Mouse (Mus musculus) kidney, postnatal 0 days (tissue): ENCODE data around the gene Mrps35. TPM values are rescaled to one million over a fixed set of nuclear protein-coding genes. Genes with fewer than 3 reads are reported as not detected.

ENCODE experiments used
- ATAC-seq: fragments of 200-750 bp; cut with Nextera tagmentation; replicated peaks from 2 replicates; pipeline ENCODE4 v1.8.0; 2017; ENCODE audit warnings: low read depth, moderate number of reproducible peaks, moderate TSS enrichment, moderate library complexity; ENCODE audit not compliant: low FRiP score
- DNase-seq: peaks from one replicate; pipeline ENCODE4 v3.0.0-alpha.2; 2016; ENCODE audit warnings: low spot score
- H3K27ac ChIP-seq: fragments of 300-500 bp; sonication (generic); 2 replicates; pipeline ENCODE4 v1.5.1; 2014; ENCODE audit warnings: mild to moderate bottlenecking
- H3K27me3 ChIP-seq: fragments of 300-500 bp; sonication (generic); 2 replicates; pipeline ENCODE4 v1.6.1; 2014; ENCODE audit warnings: low read length, mixed read lengths; ENCODE audit not compliant: insufficient read depth
- H3K36me3 ChIP-seq: fragments of 300-500 bp; sonication (generic); 2 replicates; pipeline ENCODE4 v1.6.1; 2014; ENCODE audit warnings: low read length, mixed read lengths; ENCODE audit not compliant: insufficient read depth
- H3K4me1 ChIP-seq: fragments of 300-500 bp; sonication (generic); replicated peaks from 2 replicates; pipeline ENCODE4 v1.6.1; 2014; ENCODE audit warnings: antibody characterized with exemption, low read length, mixed read lengths; ENCODE audit not compliant: insufficient read depth
- H3K4me2 ChIP-seq: fragments of 300-500 bp; sonication (generic); 2 replicates; pipeline ENCODE4 v1.6.1; 2014; ENCODE audit warnings: mild to moderate bottlenecking, low read length, moderate library complexity, mixed read lengths
- H3K4me3 ChIP-seq: fragments of 300-500 bp; sonication (generic); replicated peaks from 2 replicates; pipeline ENCODE4 v1.5.1; 2014; ENCODE audit warnings: low read depth, low read length
- H3K9ac ChIP-seq: fragments of 300-500 bp; sonication (generic); 2 replicates; pipeline ENCODE4 v1.6.1; 2014; ENCODE audit warnings: low read depth, low read length
- H3K9me3 ChIP-seq: fragments of 300-500 bp; sonication (generic); replicated peaks from 2 replicates; pipeline ENCODE4 v1.6.1; 2016; ENCODE audit warnings: low read length, inconsistent platforms, mixed read lengths
- CTCF ChIP-seq: IDR thresholded peaks from 2 replicates; pipeline ENCODE4 v1.5.1; 2016; ENCODE audit warnings: antibody characterized with exemption, low read depth, mild to moderate bottlenecking, moderate library complexity
- WGBS: fragments of 180-500 bp; shearing (Covaris S2); extraction: QIAGEN DNeasy Blood & Tissue Kit; methylation state at CpG from one replicate; pipeline ENCODE4 v1.1.7; 2014; 5-methylcytosine and 5-hydroxymethylcytosine counted together
- polyA plus RNA-seq: library from polyadenylated mRNA; unstranded; fragments of >200 nt; fragmentation: Nextera tagmentation; extraction: Ambion mirVana; gene quantifications from 2 replicates; pipeline ENCODE4 v1.2.1, GENCODE M21; 2015

The Mrps35 gene
- polyA plus RNA-seq, 1 experiment from 2014 or later: 139 TPM

DNA sequence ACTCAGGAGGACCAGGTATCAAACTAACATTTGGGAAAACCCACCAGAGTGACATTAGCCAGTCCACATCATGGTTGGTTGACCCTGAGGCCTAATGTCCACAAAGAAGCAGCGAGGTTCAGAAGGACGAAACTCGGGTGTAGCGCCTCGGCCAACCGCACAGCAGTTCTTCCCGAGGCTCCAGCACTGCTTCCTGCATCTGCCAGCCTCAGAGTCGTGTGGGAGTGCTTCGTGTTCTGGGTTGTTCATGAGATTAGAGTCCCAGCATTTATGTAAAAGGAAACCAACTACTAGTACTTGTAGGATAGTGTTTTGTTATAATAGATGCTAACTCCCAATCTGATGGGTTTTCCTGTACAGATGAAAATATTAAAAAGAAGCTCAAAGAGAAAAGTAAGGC is 43.3 kb upstream of the Mrps35 start:
- ATAC-seq: no peak
- WGBS: 57% methylated on average over 9 of the region's 9 CpGs
- H3K36me3 ChIP-seq: peaks cover 34% of the 10 kb centered on the region
- no peak overlapping the region for H3K4me2 ChIP-seq
- no peak overlapping the region for H3K9ac ChIP-seq
- no peaks in the 10 kb centered on the region for H3K9me3 ChIP-seq
- DNase-seq: no peak
- H3K27me3 ChIP-seq: no peaks in the 10 kb centered on the region
- no peak overlapping the region for H3K27ac ChIP-seq
- no peak overlapping the region for H3K4me3 ChIP-seq
- TF ChIP-seq CTCF: no peak
- H3K4me1 ChIP-seq: no peaks in the 10 kb centered on the region

DNA sequence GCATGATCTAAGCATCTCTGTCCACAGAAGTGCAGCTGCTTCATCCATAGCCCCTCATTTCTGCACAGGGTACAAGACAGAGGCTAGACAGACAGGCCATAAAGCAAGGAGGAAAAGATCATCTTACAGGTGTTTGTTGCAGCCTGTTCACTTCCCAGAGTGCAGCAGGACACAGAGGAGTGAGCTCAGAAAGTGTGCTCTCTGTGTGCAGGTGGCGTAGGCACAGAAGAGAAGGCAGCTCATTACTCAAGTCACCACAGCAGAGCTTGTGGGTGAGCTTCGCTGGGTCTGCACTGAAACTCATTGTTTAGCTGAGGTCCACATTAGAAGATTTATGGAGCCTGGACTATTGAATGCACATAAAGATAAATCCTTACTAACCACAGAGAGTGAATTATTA is 42.8 kb upstream of the Mrps35 start:
- Histone ChIP-seq H3K4me3 (no peak overlapping the region), H3K27me3 (no peaks in the 10 kb centered on the region), H3K27ac (no peak overlapping the region), H3K36me3 (peaks cover 34% of the 10 kb centered on the region), H3K9ac (no peak overlapping the region), H3K4me1 (no peaks in the 10 kb centered on the region), H3K9me3 (no peaks in the 10 kb centered on the region), H3K4me2 (no peak overlapping the region)
- ATAC-seq (peak; percentile 29; the same call in 1 of the 2 replicates), DNase-seq (no peak)
- 41% methylated on average over 2 of the region's 2 CpGs for WGBS
- no peak for TF ChIP-seq CTCF

DNA sequence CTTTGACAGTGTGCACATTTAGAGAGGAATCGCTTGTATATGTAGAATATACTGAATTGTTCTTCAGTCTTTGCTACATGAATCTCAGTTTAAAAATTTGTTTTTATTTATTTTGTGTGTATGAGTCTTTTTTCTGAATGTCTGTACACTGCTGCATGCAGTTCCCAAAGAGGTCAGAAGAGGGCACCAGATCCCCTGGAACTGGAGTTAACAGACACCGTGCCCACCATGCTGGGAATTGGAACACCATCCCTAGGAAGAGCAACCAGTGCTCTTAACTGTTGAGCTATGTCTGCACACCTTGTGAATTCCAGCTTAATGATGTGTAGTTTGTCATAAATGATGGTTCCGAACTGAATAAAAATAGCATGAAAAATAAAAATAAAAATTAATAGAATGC is 34.4 kb upstream of the Mrps35 start:
- DNase-seq: no peak
- peak; percentile 80 for TF ChIP-seq CTCF
- Histone ChIP-seq H3K4me1 (no peaks in the 10 kb centered on the region), H3K27me3 (no peaks in the 10 kb centered on the region), H3K9ac (no peak overlapping the region), H3K4me2 (no peak overlapping the region), H3K36me3 (peaks cover 18% of the 10 kb centered on the region), H3K4me3 (no peak overlapping the region), H3K27ac (no peak overlapping the region), H3K9me3 (no peaks in the 10 kb centered on the region)
- no peak for ATAC-seq
- WGBS: 70% methylated on average over 3 of the region's 3 CpGs

DNA sequence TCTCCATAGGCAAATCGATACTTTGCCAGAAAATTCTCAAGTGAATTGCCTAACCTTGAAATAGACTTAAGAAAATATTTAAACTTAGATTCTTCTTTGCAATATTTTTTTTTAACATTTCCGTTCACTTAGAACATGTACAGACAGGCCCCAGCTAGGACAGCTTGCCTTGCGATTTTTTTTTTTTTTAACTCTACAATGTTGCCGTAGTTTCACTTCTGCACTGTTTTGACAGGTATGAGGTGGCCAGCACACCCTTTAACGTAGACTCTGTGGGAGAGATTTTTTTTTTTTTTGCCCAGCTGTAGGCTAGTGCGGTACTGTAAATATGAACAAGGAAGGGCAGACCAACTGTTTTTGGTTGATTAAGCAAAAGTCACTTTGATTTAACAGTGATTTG is 32.2 kb upstream of the Mrps35 start:
- Histone ChIP-seq H3K27ac (no peak overlapping the region), H3K9ac (no peak overlapping the region), H3K27me3 (no peaks in the 10 kb centered on the region), H3K4me3 (no peak overlapping the region), H3K4me1 (no peaks in the 10 kb centered on the region), H3K4me2 (no peak overlapping the region), H3K36me3 (peaks cover 26% of the 10 kb centered on the region), H3K9me3 (no peaks in the 10 kb centered on the region)
- ATAC-seq: no peak
- no peak for DNase-seq
- TF ChIP-seq CTCF: no peak
- WGBS: 74% methylated on average over 6 of the region's 6 CpGs

GRCm38 (mm10) chr6:147010811-147011520 is 31.6 kb upstream of the Mrps35 start:
- Histone ChIP-seq H3K4me3 (no peak overlapping the region), H3K4me2 (no peak overlapping the region), H3K27ac (no peak overlapping the region), H3K9ac (no peak overlapping the region), H3K9me3 (no peaks in the 10 kb centered on the region), H3K27me3 (no peaks in the 10 kb centered on the region), H3K4me1 (no peaks in the 10 kb centered on the region), H3K36me3 (peaks cover 27% of the 10 kb centered on the region)
- DNase-seq: no peak
- WGBS: 72% methylated on average over 15 of the region's 15 CpGs
- TF ChIP-seq CTCF: no peak
- no peak for ATAC-seq

- no peak for ATAC-seq
- H3K4me3 ChIP-seq: no peak overlapping the region
- no peak overlapping the region for H3K9ac ChIP-seq
- no peak for DNase-seq
- H3K4me2 ChIP-seq: no peak overlapping the region
- H3K36me3 ChIP-seq: peaks cover 29% of the 10 kb centered on the region
- H3K4me1 ChIP-seq: no peaks in the 10 kb centered on the region
- H3K27ac ChIP-seq: no peak overlapping the region
- no peaks in the 10 kb centered on the region for H3K9me3 ChIP-seq
- no peaks in the 10 kb centered on the region for H3K27me3 ChIP-seq
- 67% methylated on average over 6 of the region's 6 CpGs for WGBS
- TF ChIP-seq CTCF: no peak
These were observed 31.0 kb upstream of the Mrps35 start for GRCm38 (mm10) chr6:147011555-147011954.

DNA sequence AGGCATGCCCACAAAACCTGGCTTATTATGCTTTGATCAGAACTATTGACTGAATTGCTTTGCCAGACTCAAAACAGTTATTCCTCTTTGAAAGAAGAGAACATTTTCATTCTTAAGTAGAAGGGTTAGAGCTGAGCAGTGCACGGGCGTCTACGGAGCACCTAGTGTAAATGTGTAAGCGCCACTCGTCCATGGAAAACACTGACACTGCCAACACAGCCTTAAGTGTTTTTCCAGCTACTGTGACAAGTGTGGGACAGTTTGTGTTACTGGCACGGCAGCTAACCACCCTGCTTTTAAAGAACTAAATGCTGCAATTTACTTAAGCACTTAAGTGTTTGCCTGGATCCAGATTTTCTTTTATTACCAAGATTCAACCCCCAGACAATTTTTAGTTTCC is 30.6 kb upstream of the Mrps35 start:
- no peak for DNase-seq
- peaks cover 29% of the 10 kb centered on the region for H3K36me3 ChIP-seq
- WGBS: 71% methylated on average over 6 of the region's 6 CpGs
- H3K27ac ChIP-seq: no peak overlapping the region
- TF ChIP-seq CTCF: no peak
- no peaks in the 10 kb centered on the region for H3K9me3 ChIP-seq
- no peak overlapping the region for H3K9ac ChIP-seq
- H3K4me3 ChIP-seq: no peak overlapping the region
- ATAC-seq: no peak
- no peaks in the 10 kb centered on the region for H3K4me1 ChIP-seq
- no peaks in the 10 kb centered on the region for H3K27me3 ChIP-seq
- H3K4me2 ChIP-seq: no peak overlapping the region
